Mouse (Mus musculus): ENCODE results near the gene Cdc20.

GRCm38 (mm10) chr4:118421384-118421783, 15.8 kb downstream of the Cdc20 start:
- TF ChIP-seq CTCF (IDR thresholded peaks at IDR 0.05; ENCODE audit: borderline replicate concordance, extremely low read depth, insufficient read depth, insufficient read length) (no peak), POLR2A (IDR thresholded peaks at IDR 0.05; ENCODE audit: borderline replicate concordance, extremely low read depth, insufficient read depth, insufficient read length, poor library complexity, severe bottlenecking) (no peak)

All from brain, embryonic 14.5 days (tissue).